Mouse (Mus musculus): ENCODE data around the gene Sh3gl3.

DNA sequence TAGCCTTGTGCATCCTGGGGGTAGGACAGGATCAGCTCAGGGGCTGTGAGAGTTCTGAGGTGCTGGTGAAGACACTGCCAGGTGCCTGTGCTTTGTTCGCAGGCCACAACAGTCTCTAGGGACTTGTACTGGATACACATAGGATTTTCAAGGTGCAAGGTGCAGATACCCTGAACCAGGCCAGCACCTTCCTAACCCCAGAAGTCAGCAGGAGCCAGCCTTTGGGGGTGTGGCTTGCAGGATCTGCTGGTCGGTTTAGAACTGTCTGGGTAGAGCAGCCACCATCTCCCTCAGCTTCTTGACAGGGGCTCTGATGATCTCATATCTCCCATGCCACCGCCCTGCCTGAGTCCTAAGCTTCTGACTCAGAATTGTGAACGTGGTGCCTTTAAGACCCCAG lies 156.2 kb downstream of the Sh3gl3 start:
- TF ChIP-seq CTCF (IDR thresholded peaks at IDR 0.05; ENCODE audit: borderline replicate concordance, control insufficient read depth, extremely low read depth, insufficient read depth, low read length, poor library complexity) (no peak), POLR2A (IDR thresholded peaks at IDR 0.05; ENCODE audit: control insufficient read depth, extremely low read depth, insufficient read depth, low read length, poor library complexity) (no peak)

All from thymus, adult 2 months (tissue).